Mouse (Mus musculus): ENCODE measurements around the gene Ero1lb. TPM values are rescaled to one million over a fixed set of nuclear protein-coding genes. Genes with fewer than 3 reads are reported as not detected.

The Ero1lb gene
- total RNA-seq, 2 experiments from 2014 or later = 1.1 to 1.2 TPM

Other genes starting within 250 kb of the Ero1lb start
- gene Actn2, start 225.1 kb upstream of the Ero1lb start, total RNA-seq (2021) = 1,000 to 10,000 TPM; 1,284 to 1,493 TPM
- 10 to 100 TPM; 13.8 to 18.1 TPM for gene Heatr1, start 170.8 kb upstream of the Ero1lb start, total RNA-seq (2021)
- 10 to 100 TPM; 26.0 to 27.1 TPM for gene Lgals8, start 100.9 kb upstream of the Ero1lb start, total RNA-seq (2021)
- not detected for gene Edaradd, start 45.4 kb upstream of the Ero1lb start, total RNA-seq (2021)
- gene Prl2c3, start 234.2 kb downstream of the Ero1lb start, total RNA-seq (2021) = not detected

Data from gastrocnemius, adult 18-20 months (tissue).